Mouse (Mus musculus): ENCODE results near the gene Actn4. TPM values are rescaled to one million over a fixed set of nuclear protein-coding genes. Genes with fewer than 3 reads are reported as not detected.

Actn4 gene
- polyA plus RNA-seq, 1 experiment from 2014 or later: 109 TPM

- no peak overlapping the region for H3K27ac ChIP-seq (ENCODE audit: low read depth, low read length)
- WGBS: 64% methylated on average over 14 of the region's 14 CpGs
- no peaks in the 10 kb centered on the region for H3K4me1 ChIP-seq (ENCODE audit: control insufficient read depth, insufficient read depth, low read length)
- H3K36me3 ChIP-seq (ENCODE audit: control insufficient read depth, insufficient read depth, low read length): no peaks in the 10 kb centered on the region
- no peak overlapping the region for H3K4me2 ChIP-seq (ENCODE audit: low read depth, low read length)
- H3K27me3 ChIP-seq (ENCODE audit: control insufficient read depth, insufficient read depth, low read length): no peaks in the 10 kb centered on the region
- ATAC-seq (ENCODE audit: low read depth): no peak
- H3K9ac ChIP-seq (replicated peaks; ENCODE audit: low read depth, low read length): no peak overlapping the region
- no peaks in the 10 kb centered on the region for H3K9me3 ChIP-seq (ENCODE audit: control insufficient read depth, low read length)
- H3K4me3 ChIP-seq (ENCODE audit: low read depth, low read length): no peak overlapping the region
Observed at GRCm38 (mm10) chr7:28990766-28991273, 28.7 kb upstream of the Actn4 start.

GRCm38 (mm10) chr7:28985207-28985606 is 23.1 kb upstream of the Actn4 start:
- no peaks in the 10 kb centered on the region for H3K36me3 ChIP-seq (ENCODE audit: control insufficient read depth, insufficient read depth, low read length)
- H3K4me3 ChIP-seq (ENCODE audit: low read depth, low read length): no peak overlapping the region
- no peak overlapping the region for H3K4me2 ChIP-seq (ENCODE audit: low read depth, low read length)
- no peak overlapping the region for H3K27ac ChIP-seq (ENCODE audit: low read depth, low read length)
- no peak for ATAC-seq (ENCODE audit: low read depth)
- H3K4me1 ChIP-seq (ENCODE audit: control insufficient read depth, insufficient read depth, low read length): peaks cover 9% of the 10 kb centered on the region; the same call in 1 of the 2 replicates
- H3K9me3 ChIP-seq (ENCODE audit: control insufficient read depth, low read length): no peaks in the 10 kb centered on the region
- H3K9ac ChIP-seq (replicated peaks; ENCODE audit: low read depth, low read length): no peak overlapping the region
- 87% methylated on average over 7 of the region's 7 CpGs for WGBS
- no peaks in the 10 kb centered on the region for H3K27me3 ChIP-seq (ENCODE audit: control insufficient read depth, insufficient read depth, low read length)

GRCm38 (mm10) chr7:28984452-28984851 is 22.3 kb upstream of the Actn4 start:
- no peaks in the 10 kb centered on the region for H3K27me3 ChIP-seq (ENCODE audit: control insufficient read depth, insufficient read depth, low read length)
- H3K4me3 ChIP-seq (ENCODE audit: low read depth, low read length): no peak overlapping the region
- no peaks in the 10 kb centered on the region for H3K9me3 ChIP-seq (ENCODE audit: control insufficient read depth, low read length)
- H3K9ac ChIP-seq (replicated peaks; ENCODE audit: low read depth, low read length): no peak overlapping the region
- no peak overlapping the region for H3K27ac ChIP-seq (ENCODE audit: low read depth, low read length)
- H3K36me3 ChIP-seq (ENCODE audit: control insufficient read depth, insufficient read depth, low read length): no peaks in the 10 kb centered on the region
- 78% methylated on average over 1 of the region's 1 CpGs for WGBS
- ATAC-seq (ENCODE audit: low read depth): no peak
- peaks cover 9% of the 10 kb centered on the region; the same call in 1 of the 2 replicates for H3K4me1 ChIP-seq (ENCODE audit: control insufficient read depth, insufficient read depth, low read length)
- no peak overlapping the region for H3K4me2 ChIP-seq (ENCODE audit: low read depth, low read length)

GRCm38 (mm10) chr7:28983849-28984248 is 21.7 kb upstream of the Actn4 start:
- Histone ChIP-seq H3K27ac (ENCODE audit: low read depth, low read length) (no peak overlapping the region), H3K36me3 (ENCODE audit: control insufficient read depth, insufficient read depth, low read length) (no peaks in the 10 kb centered on the region), H3K4me1 (ENCODE audit: control insufficient read depth, insufficient read depth, low read length) (peaks cover 9% of the 10 kb centered on the region; the same call in 1 of the 2 replicates), H3K4me2 (ENCODE audit: low read depth, low read length) (no peak overlapping the region), H3K9me3 (ENCODE audit: control insufficient read depth, low read length) (no peaks in the 10 kb centered on the region), H3K27me3 (ENCODE audit: control insufficient read depth, insufficient read depth, low read length) (no peaks in the 10 kb centered on the region), H3K9ac (replicated peaks; ENCODE audit: low read depth, low read length) (no peak overlapping the region), H3K4me3 (ENCODE audit: low read depth, low read length) (no peak overlapping the region)
- WGBS: 81% methylated on average over 4 of the region's 4 CpGs
- no peak for ATAC-seq (ENCODE audit: low read depth)

- 82% methylated on average over 11 of the region's 11 CpGs for WGBS
- Histone ChIP-seq H3K4me2 (ENCODE audit: low read depth, low read length) (no peak overlapping the region), H3K9me3 (ENCODE audit: control insufficient read depth, low read length) (no peaks in the 10 kb centered on the region), H3K4me1 (ENCODE audit: control insufficient read depth, insufficient read depth, low read length) (peaks cover 9% of the 10 kb centered on the region; the same call in 1 of the 2 replicates), H3K36me3 (ENCODE audit: control insufficient read depth, insufficient read depth, low read length) (0 out of 2 replicates have a peak, but pooled peaks cover 3% of the 10 kb centered on the region), H3K9ac (replicated peaks; ENCODE audit: low read depth, low read length) (no peak overlapping the region), H3K27me3 (ENCODE audit: control insufficient read depth, insufficient read depth, low read length) (no peaks in the 10 kb centered on the region), H3K27ac (ENCODE audit: low read depth, low read length) (no peak overlapping the region), H3K4me3 (ENCODE audit: low read depth, low read length) (no peak overlapping the region)
- no peak for ATAC-seq (ENCODE audit: low read depth)
Observed at GRCm38 (mm10) chr7:28983141-28983564, 21.0 kb upstream of the Actn4 start.

GRCm38 (mm10) chr7:28982274-28983013 is 20.3 kb upstream of the Actn4 start:
- 16% methylated on average over 19 of the region's 19 CpGs for WGBS
- ATAC-seq (ENCODE audit: low read depth): peak; percentile 70

GRCm38 (mm10) chr7:28981651-28982273 is 19.6 kb upstream of the Actn4 start, which contains the start of the genes Eif3k and Map4k1:
Gene Eif3k (minus strand): TSS chr7:28981864.
Gene Map4k1 (plus strand): TSS chr7:28982050.
- under 1% methylated on average over 36 of the region's 36 CpGs for WGBS
- peak; percentile 96 for ATAC-seq (ENCODE audit: low read depth)

More at GRCm38 (mm10) chr7:28982274-28983013, 20.3 kb upstream of the Actn4 start:
- Histone ChIP-seq H3K36me3 (ENCODE audit: control insufficient read depth, insufficient read depth, low read length) (peaks cover 9% of the 10 kb centered on the region), H3K4me3 (ENCODE audit: low read depth, low read length) (peak overlapping the region; percentile 41), H3K4me2 (ENCODE audit: low read depth, low read length) (peak overlapping the region; percentile 55), H3K27me3 (ENCODE audit: control insufficient read depth, insufficient read depth, low read length) (no peaks in the 10 kb centered on the region), H3K9me3 (ENCODE audit: control insufficient read depth, low read length) (no peaks in the 10 kb centered on the region), H3K4me1 (ENCODE audit: control insufficient read depth, insufficient read depth, low read length) (peaks cover 9% of the 10 kb centered on the region; the same call in 1 of the 2 replicates), H3K9ac (replicated peaks; ENCODE audit: low read depth, low read length) (peak overlapping the region; percentile 41; the same call in 1 of the 2 replicates), H3K27ac (ENCODE audit: low read depth, low read length) (peak overlapping the region; percentile 48; the same call in 1 of the 2 replicates)

GRCm38 (mm10) chr7:28977556-28977955 is 15.4 kb upstream of the Actn4 start:
- WGBS: 92% methylated on average over 9 of the region's 9 CpGs
- no peak overlapping the region for H3K4me3 ChIP-seq (ENCODE audit: low read depth, low read length)
- peaks cover 8% of the 10 kb centered on the region; the same call in 1 of the 2 replicates for H3K4me1 ChIP-seq (ENCODE audit: control insufficient read depth, insufficient read depth, low read length)
- H3K9ac ChIP-seq (replicated peaks; ENCODE audit: low read depth, low read length): no peak overlapping the region
- peaks cover 35% of the 10 kb centered on the region for H3K36me3 ChIP-seq (ENCODE audit: control insufficient read depth, insufficient read depth, low read length)
- no peaks in the 10 kb centered on the region for H3K27me3 ChIP-seq (ENCODE audit: control insufficient read depth, insufficient read depth, low read length)
- no peak overlapping the region for H3K4me2 ChIP-seq (ENCODE audit: low read depth, low read length)
- no peak overlapping the region for H3K27ac ChIP-seq (ENCODE audit: low read depth, low read length)
- H3K9me3 ChIP-seq (ENCODE audit: control insufficient read depth, low read length): no peaks in the 10 kb centered on the region
- no peak for ATAC-seq (ENCODE audit: low read depth)

More at GRCm38 (mm10) chr7:28981651-28982273, 19.6 kb upstream of the Actn4 start, which contains the start of the genes Eif3k and Map4k1:
- peak within 1 kb of the TSS; percentile 53 for H3K4me3 ChIP-seq (ENCODE audit: low read depth, low read length)
- peak within 1 kb of the TSS; percentile 66 for H3K27ac ChIP-seq (ENCODE audit: low read depth, low read length)
- H3K9me3 ChIP-seq (ENCODE audit: control insufficient read depth, low read length): no peaks in the 10 kb centered on the region
- no peaks in the 10 kb centered on the region for H3K27me3 ChIP-seq (ENCODE audit: control insufficient read depth, insufficient read depth, low read length)
- peaks cover 9% of the 10 kb centered on the region; the same call in 1 of the 2 replicates for H3K4me1 ChIP-seq (ENCODE audit: control insufficient read depth, insufficient read depth, low read length)
- peak within 1 kb of the TSS; percentile 67 for H3K9ac ChIP-seq (replicated peaks; ENCODE audit: low read depth, low read length)
- H3K4me2 ChIP-seq (ENCODE audit: low read depth, low read length): peak within 1 kb of the TSS; percentile 81
- H3K36me3 ChIP-seq (ENCODE audit: control insufficient read depth, insufficient read depth, low read length): peaks cover 16% of the 10 kb centered on the region
